Mouse (Mus musculus) adrenal gland (tissue): ENCODE results near the gene Hrk.

Experiments used
- intact Hi-C: fragments of 180-260 bp; cut with DNase I; formaldehyde crosslinking; loops from one replicate; pipeline ENCODE4 v1.15.1; 2025
- long read RNA-seq, 2 experiments: library from polyadenylated mRNA; unstranded; transcript quantifications; one replicate each; pipeline ENCODE4 v2.0.0; 2020; ENCODE audit warnings: borderline replicate concordance in 1 of 2; ENCODE audit not compliant: insufficient replicate concordance in 1 of 2

Gene Hrk
- long read RNA-seq, experiment 1 = 0 reads
- long read RNA-seq, experiment 2 = 0 reads

GRCm38 (mm10) chr5:118164581-118164980, at the start of gene Hrk:
Gene Hrk, plus strand, starts transcription at chr5:118164648.
- intact Hi-C loops = no loop called here

- intact Hi-C loops = no loop called here
These were observed 46.1 kb upstream of the Hrk start for GRCm38 (mm10) chr5:118118351-118118750.

- intact Hi-C loops = no loop called here
These were observed 45.5 kb upstream of the Hrk start for GRCm38 (mm10) chr5:118118922-118119321.

- intact Hi-C loops = no loop called here
These were observed 43.8 kb upstream of the Hrk start for GRCm38 (mm10) chr5:118120670-118121069.

- intact Hi-C loops = no loop called here
These were observed 42.5 kb upstream of the Hrk start for GRCm38 (mm10) chr5:118121928-118122327.

- intact Hi-C loops = no loop called here
These were observed 41.4 kb upstream of the Hrk start for GRCm38 (mm10) chr5:118123096-118123495.

- intact Hi-C loops = no loop called here
These were observed 37.8 kb upstream of the Hrk start for GRCm38 (mm10) chr5:118126671-118127070.

GRCm38 (mm10) chr5:118128208-118128607, 36.2 kb upstream of the Hrk start:
- intact Hi-C loops = no loop called here

GRCm38 (mm10) chr5:118128651-118129050, 35.8 kb upstream of the Hrk start:
- intact Hi-C loops = no loop called here

- intact Hi-C loops = no loop called here
These were observed 28.1 kb upstream of the Hrk start for GRCm38 (mm10) chr5:118136391-118136790.

GRCm38 (mm10) chr5:118139630-118140029, 24.8 kb upstream of the Hrk start:
- intact Hi-C loops = no loop called here

- intact Hi-C loops = no loop called here
These were observed 22.0 kb upstream of the Hrk start for GRCm38 (mm10) chr5:118142471-118142870.

- intact Hi-C loops = no loop called here
These were observed 21.0 kb upstream of the Hrk start for GRCm38 (mm10) chr5:118143211-118144026.

GRCm38 (mm10) chr5:118144327-118144726, 20.1 kb upstream of the Hrk start:
- intact Hi-C loops = no loop called here

GRCm38 (mm10) chr5:118144770-118145169, 19.7 kb upstream of the Hrk start:
- intact Hi-C loops = no loop called here

- intact Hi-C loops = no loop called here
These were observed 19.0 kb upstream of the Hrk start for GRCm38 (mm10) chr5:118145458-118145857.

GRCm38 (mm10) chr5:118145999-118146679, 18.3 kb upstream of the Hrk start:
- intact Hi-C loops = no loop called here

- intact Hi-C loops = no loop called here
These were observed 17.2 kb upstream of the Hrk start for GRCm38 (mm10) chr5:118147264-118147663.

GRCm38 (mm10) chr5:118149711-118150110, 14.7 kb upstream of the Hrk start:
- intact Hi-C loops = no loop called here

GRCm38 (mm10) chr5:118154839-118155564, 9.4 kb upstream of the Hrk start, which contains the start of gene Fbxw8:
Gene Fbxw8, minus strand, starts transcription at chr5:118155464.
- intact Hi-C loops = loop anchor here (5.0 kb wide), 1 partner anchor 92 kb away; the partner anchor contains the start of genes 2410131K14Rik and Rnft2

GRCm38 (mm10) chr5:118155565-118155947, 8.9 kb upstream of the Hrk start:
- intact Hi-C loops = loop anchor here (5.0 kb wide), 1 partner anchor 92 kb away; the partner anchor contains the start of genes 2410131K14Rik and Rnft2

- intact Hi-C loops = loop anchor here (5.0 kb wide), 1 partner anchor 90 kb away; the partner anchor contains the start of genes 2410131K14Rik and Rnft2
These were observed 7.5 kb upstream of the Hrk start for GRCm38 (mm10) chr5:118156976-118157375.
